Comparison of ENCODE assay signal across 8 mouse cellular contexts in genomic region chr15:93594888-93595698, GRCm38 (mm10). TPM values are rescaled to one million over a fixed set of nuclear protein-coding genes. Genes with fewer than 3 reads are reported as not detected.
DNase-seq lines count a peak whose midpoint lies in the region; ATAC-seq lines count a peak whose summit lies in the region.

No protein-coding gene starts in this region.

- peak; percentile 48 for DNase-seq in ovary, postnatal 10 days (ENCODE audit: low spot score)
- DNase-seq in ovary, adult 18-20 months (ENCODE audit: low spot score): no peak
- DNase-seq in cerebellum, postnatal 36 days: peak; percentile 26 to 31
- peak; percentile 63 for DNase-seq in gastrocnemius, postnatal 14 days
- peak; percentile 71 for DNase-seq in midbrain, embryonic 14.5 days
- DNase-seq in testis, postnatal 14 days (ENCODE audit: low spot score): peak; percentile 27

- H3K36me3 ChIP-seq in intestine, embryonic 15.5 days: no peaks in the 10 kb centered on the region
- H3K36me3 ChIP-seq in limb, embryonic 12.5 days: no peaks in the 10 kb centered on the region
- H3K36me3 ChIP-seq in midbrain, embryonic 14.5 days (ENCODE audit: control insufficient read depth, insufficient read depth, low read length): no peaks in the 10 kb centered on the region

- ATAC-seq in intestine, embryonic 15.5 days: peak; percentile 57
- peak; percentile 57 for ATAC-seq in limb, embryonic 12.5 days (ENCODE audit: insufficient number of reproducible peaks, insufficient read depth, low FRiP score, low TSS enrichment, low read depth)
- peak; percentile 61 for ATAC-seq in midbrain, embryonic 14.5 days (ENCODE audit: low FRiP score, low TSS enrichment)

- H3K9ac ChIP-seq in intestine, embryonic 15.5 days: peak overlapping the region; percentile 96
- peak overlapping the region; percentile 98 for H3K9ac ChIP-seq in limb, embryonic 12.5 days (replicated peaks)
- H3K9ac ChIP-seq in midbrain, embryonic 14.5 days (replicated peaks; ENCODE audit: low read length): peak overlapping the region; percentile 80

- H3K27me3 ChIP-seq in intestine, embryonic 15.5 days (replicated peaks): no peaks in the 10 kb centered on the region
- H3K27me3 ChIP-seq in limb, embryonic 12.5 days: no peaks in the 10 kb centered on the region
- peaks cover 4% of the 10 kb centered on the region for H3K27me3 ChIP-seq in midbrain, embryonic 14.5 days (ENCODE audit: control insufficient read depth, insufficient read depth, low read length)

- H3K4me2 ChIP-seq in intestine, embryonic 15.5 days (replicated peaks): peak overlapping the region; percentile 93
- H3K4me2 ChIP-seq in limb, embryonic 12.5 days: peak overlapping the region; percentile 73
- peak overlapping the region; percentile 96 for H3K4me2 ChIP-seq in midbrain, embryonic 14.5 days (ENCODE audit: low read length)

- H3K9me3 ChIP-seq in intestine, embryonic 15.5 days: no peaks in the 10 kb centered on the region
- H3K9me3 ChIP-seq in limb, embryonic 12.5 days: no peaks in the 10 kb centered on the region
- H3K9me3 ChIP-seq in midbrain, embryonic 14.5 days (ENCODE audit: control insufficient read depth, low read length): no peaks in the 10 kb centered on the region

- H3K27ac ChIP-seq in intestine, embryonic 15.5 days: peak overlapping the region; percentile 86
- H3K27ac ChIP-seq in limb, embryonic 12.5 days: peak overlapping the region; percentile 98
- H3K27ac ChIP-seq in midbrain, embryonic 14.5 days (replicated peaks; ENCODE audit: low read depth, low read length): peak overlapping the region; percentile 83

- intact Hi-C loops in gastrocnemius, postnatal 14 days (cut with DNase I; ENCODE audit: low total_unique reads): loop anchor here (10.0 kb wide), 1 partner anchor 620 kb away; no protein-coding TSS in a partner anchor

- WGBS in intestine, embryonic 15.5 days: under 1% methylated on average over 64 of the region's 64 CpGs
- WGBS in limb, embryonic 12.5 days: under 1% methylated on average over 63 of the region's 64 CpGs
- under 1% methylated on average over 61 of the region's 64 CpGs for WGBS in midbrain, embryonic 14.5 days

- H3K4me3 ChIP-seq in intestine, embryonic 15.5 days (replicated peaks): peak overlapping the region; percentile 98
- H3K4me3 ChIP-seq in limb, embryonic 12.5 days (replicated peaks): peak overlapping the region; percentile 95
- H3K4me3 ChIP-seq in midbrain, embryonic 14.5 days (replicated peaks; ENCODE audit: low read depth, low read length): peak overlapping the region; percentile 75

- peaks cover 21% of the 10 kb centered on the region for H3K4me1 ChIP-seq in intestine, embryonic 15.5 days (replicated peaks)
- peaks cover 52% of the 10 kb centered on the region for H3K4me1 ChIP-seq in limb, embryonic 12.5 days (replicated peaks)
- peaks cover 13% of the 10 kb centered on the region; the same call in 1 of the 2 replicates for H3K4me1 ChIP-seq in midbrain, embryonic 14.5 days (ENCODE audit: control insufficient read depth, insufficient read depth, low read length)

RNA-seq across cellular contexts. Expression of gene Prickle1, which starts 0.6 kb away (rescaled TPM):
- 1 to 10 TPM; 6.0 TPM for total RNA-seq in gastrocnemius, postnatal 14 days (2021)
- polyA plus RNA-seq in intestine, embryonic 15.5 days (2015; fragmentation: Nextera tagmentation; extraction: Ambion mirVana): 21.0 and 23.7 TPM in 2 replicates
- 56.5 and 61.5 TPM in 2 replicates for polyA plus RNA-seq in limb, embryonic 12.5 days (2016; fragmentation: Nextera tagmentation; extraction: Ambion mirVana)
- 8.2 and 11.6 TPM in 2 replicates for polyA plus RNA-seq in midbrain, embryonic 14.5 days (2014; fragmentation: Nextera tagmentation; extraction: Ambion mirVana)
